Mouse (Mus musculus) embryo, embryonic 10.5 days (tissue): ENCODE results near the gene Golga4.
A peak's percentile ranks its signal among the peaks of the same experiment; 100 is the strongest.

ENCODE experiments used
- DNase-seq: peaks from one replicate; pipeline ENCODE4 v3.0.0-alpha.2; 2015; ENCODE audit warnings: low spot score

Golga4 gene

GRCm38 (mm10) chr9:118506020-118506403, at the start of gene Golga4:
Gene Golga4, plus strand, starts transcription at chr9:118506267.
- peak; percentile 90 for DNase-seq

- no peak for DNase-seq
Observed at GRCm38 (mm10) chr9:118456405-118456804, 49.7 kb upstream of the Golga4 start.

GRCm38 (mm10) chr9:118458039-118458438, 48.0 kb upstream of the Golga4 start:
- no peak for DNase-seq

GRCm38 (mm10) chr9:118464031-118464430, 42.0 kb upstream of the Golga4 start:
- DNase-seq = no peak

GRCm38 (mm10) chr9:118468301-118468700, 37.8 kb upstream of the Golga4 start:
- DNase-seq = no peak

- no peak for DNase-seq
Observed at GRCm38 (mm10) chr9:118469272-118469671, 36.8 kb upstream of the Golga4 start.

GRCm38 (mm10) chr9:118471296-118471695, 34.8 kb upstream of the Golga4 start:
- DNase-seq = no peak

GRCm38 (mm10) chr9:118476211-118476765, 29.8 kb upstream of the Golga4 start:
- DNase-seq = peak; percentile 52

- DNase-seq = peak; percentile 63
Observed at GRCm38 (mm10) chr9:118476766-118477271, 29.2 kb upstream of the Golga4 start.

GRCm38 (mm10) chr9:118477281-118477931, 28.7 kb upstream of the Golga4 start:
- DNase-seq = peak; percentile 66

- DNase-seq = peak; percentile 59
Observed at GRCm38 (mm10) chr9:118477961-118478360, 28.1 kb upstream of the Golga4 start, which contains the start of gene Eomes. Gene Eomes, plus strand, starts transcription at chr9:118478212.

GRCm38 (mm10) chr9:118478458-118478838, 27.6 kb upstream of the Golga4 start:
- DNase-seq = peak; percentile 67

- DNase-seq = peak; percentile 52
Observed at GRCm38 (mm10) chr9:118478839-118479507, 27.1 kb upstream of the Golga4 start.

- peak; percentile 41 for DNase-seq
Observed at GRCm38 (mm10) chr9:118479508-118480291, 26.4 kb upstream of the Golga4 start.

- no peak for DNase-seq
Observed at GRCm38 (mm10) chr9:118480292-118480690, 25.8 kb upstream of the Golga4 start.

- no peak for DNase-seq
Observed at GRCm38 (mm10) chr9:118482210-118482609, 23.9 kb upstream of the Golga4 start.

- peak; percentile 47 for DNase-seq
Observed at GRCm38 (mm10) chr9:118486361-118487095, 19.5 kb upstream of the Golga4 start.

- no peak for DNase-seq
Observed at GRCm38 (mm10) chr9:118487096-118487395, 19.0 kb upstream of the Golga4 start.

- DNase-seq = peak; percentile 44
Observed at GRCm38 (mm10) chr9:118487636-118488035, 18.4 kb upstream of the Golga4 start.

- DNase-seq = peak; percentile 83
Observed at GRCm38 (mm10) chr9:118488138-118488895, 17.8 kb upstream of the Golga4 start.
